Mouse (Mus musculus): ENCODE measurements around the gene Junb. TPM values are rescaled to one million over a fixed set of nuclear protein-coding genes. Genes with fewer than 3 reads are reported as not detected.

The Junb gene
- total RNA-seq, 2 experiments from 2014 or later, result 12.5 to 13.5 TPM

GRCm38 (mm10) chr8:84989311-84989731 lies 10.8 kb upstream of the Junb start:
- peak; percentile 30 for DNase-seq
- intact Hi-C loops (cut with DNase I), result no loop called here

GRCm38 (mm10) chr8:84987903-84988302 lies 9.4 kb upstream of the Junb start:
- DNase-seq, result no peak
- intact Hi-C loops (cut with DNase I), result no loop called here

- intact Hi-C loops (cut with DNase I), result no loop called here
Measured at GRCm38 (mm10) chr8:84987388-84987787, 8.9 kb upstream of the Junb start.

GRCm38 (mm10) chr8:84986379-84986945 lies 7.9 kb upstream of the Junb start:
- no peak for DNase-seq
- intact Hi-C loops (cut with DNase I), result no loop called here

More at GRCm38 (mm10) chr8:84987388-84987787, 8.9 kb upstream of the Junb start:
- no peak for DNase-seq

GRCm38 (mm10) chr8:84985684-84986378 lies 7.3 kb upstream of the Junb start:
- DNase-seq, result peak; percentile 87
- intact Hi-C loops (cut with DNase I), result no loop called here

GRCm38 (mm10) chr8:84985049-84985683 lies 6.6 kb upstream of the Junb start:
- DNase-seq, result no peak
- intact Hi-C loops (cut with DNase I), result no loop called here

- no peak for DNase-seq
- intact Hi-C loops (cut with DNase I), result no loop called here
Measured at GRCm38 (mm10) chr8:84984294-84985048, 6.0 kb upstream of the Junb start.

- intact Hi-C loops (cut with DNase I), result no loop called here
- no peak for DNase-seq
Measured at GRCm38 (mm10) chr8:84982499-84983011, 4.0 kb upstream of the Junb start.

GRCm38 (mm10) chr8:84981644-84982498 lies 3.4 kb upstream of the Junb start:
- no peak for DNase-seq
- intact Hi-C loops (cut with DNase I), result no loop called here

GRCm38 (mm10) chr8:84980622-84981358 lies 2.3 kb upstream of the Junb start:
- intact Hi-C loops (cut with DNase I), result no loop called here
- peak; percentile 83 for DNase-seq

GRCm38 (mm10) chr8:84979599-84980421 lies 1.3 kb upstream of the Junb start:
- intact Hi-C loops (cut with DNase I), result no loop called here
- DNase-seq, result peak; percentile 88

- intact Hi-C loops (cut with DNase I), result no loop called here
- DNase-seq, result peak; percentile 46
Measured at GRCm38 (mm10) chr8:84977435-84978247, 877 bp downstream of the Junb start.

GRCm38 (mm10) chr8:84976763-84977434 lies 1.6 kb downstream of the Junb start:
- DNase-seq, result no peak
- intact Hi-C loops (cut with DNase I), result no loop called here

- DNase-seq, result peak; percentile 92
- intact Hi-C loops (cut with DNase I), result no loop called here
Measured at GRCm38 (mm10) chr8:84976031-84976762, 2.3 kb downstream of the Junb start.

- intact Hi-C loops (cut with DNase I), result no loop called here
- DNase-seq, result peak; percentile 64
Measured at GRCm38 (mm10) chr8:84975434-84975833, 3.1 kb downstream of the Junb start.

GRCm38 (mm10) chr8:84974543-84975142 lies 3.9 kb downstream of the Junb start:
- intact Hi-C loops (cut with DNase I), result no loop called here

More at GRCm38 (mm10) chr8:84974543-84975142, 3.9 kb downstream of the Junb start:
- DNase-seq, result no peak
